Mouse (Mus musculus): ENCODE results near the gene Grid2. TPM values are rescaled to one million over a fixed set of nuclear protein-coding genes. Genes with fewer than 3 reads are reported as not detected.

Grid2 gene
- polyA plus RNA-seq, 1 experiment, result not detected

- no peaks in the 10 kb centered on the region for H3K4me1 ChIP-seq (ENCODE audit: control insufficient read depth, insufficient read depth, low read length)
- no peak overlapping the region for H3K27ac ChIP-seq (ENCODE audit: insufficient read depth, low read depth, low read length)
- H3K4me3 ChIP-seq (ENCODE audit: insufficient read depth, low read length), result no peak overlapping the region
- TF ChIP-seq POLR2A (IDR thresholded peaks at IDR 0.05; ENCODE audit: borderline replicate concordance, low read depth, low read length), result no peak
- no peak for TF ChIP-seq CTCF (IDR thresholded peaks at IDR 0.05; ENCODE audit: low read depth, low read length)
These were observed 1072.2 kb downstream of the Grid2 start for GRCm38 (mm10) chr6:64327876-64328275.

GRCm38 (mm10) chr6:64398413-64399098 lies 1142.9 kb downstream of the Grid2 start:
- no peak overlapping the region for H3K27ac ChIP-seq (ENCODE audit: insufficient read depth, low read depth, low read length)
- TF ChIP-seq CTCF (IDR thresholded peaks at IDR 0.05; ENCODE audit: low read depth, low read length) (no peak), POLR2A (IDR thresholded peaks at IDR 0.05; ENCODE audit: borderline replicate concordance, low read depth, low read length) (no peak)
- no peaks in the 10 kb centered on the region for H3K4me1 ChIP-seq (ENCODE audit: control insufficient read depth, insufficient read depth, low read length)

DNA sequence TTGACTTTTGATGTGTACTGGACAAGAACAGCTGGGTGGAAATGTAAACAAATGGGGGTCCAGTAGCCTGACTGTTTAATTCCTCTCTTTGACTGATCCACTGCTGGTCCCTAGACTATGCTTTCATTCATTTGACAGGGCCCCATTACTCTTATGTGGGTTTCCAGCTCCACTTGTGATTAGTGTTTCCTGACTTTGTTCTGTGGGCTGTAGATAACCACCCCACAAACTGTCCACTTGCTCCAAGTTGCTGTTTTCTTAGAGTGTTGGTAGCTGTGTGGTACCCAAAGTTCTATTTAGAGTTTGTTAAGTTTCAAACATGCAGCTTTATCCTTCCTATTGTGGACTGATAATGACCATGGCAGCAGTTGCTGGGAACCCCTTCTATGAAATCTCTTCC lies 1172.0 kb downstream of the Grid2 start:
- TF ChIP-seq CTCF (IDR thresholded peaks at IDR 0.05; ENCODE audit: low read depth, low read length), result no peak
- no peak for TF ChIP-seq POLR2A (IDR thresholded peaks at IDR 0.05; ENCODE audit: borderline replicate concordance, low read depth, low read length)
- H3K27ac ChIP-seq (ENCODE audit: insufficient read depth, low read depth, low read length), result no peak overlapping the region
- no peak overlapping the region for H3K4me3 ChIP-seq (ENCODE audit: insufficient read depth, low read length)
- H3K4me1 ChIP-seq (ENCODE audit: control insufficient read depth, insufficient read depth, low read length), result no peaks in the 10 kb centered on the region

More at GRCm38 (mm10) chr6:64398413-64399098, 1142.9 kb downstream of the Grid2 start:
- no peak overlapping the region for H3K4me3 ChIP-seq (ENCODE audit: insufficient read depth, low read length)

- Histone ChIP-seq H3K27ac (ENCODE audit: insufficient read depth, low read depth, low read length) (no peak overlapping the region), H3K4me3 (ENCODE audit: insufficient read depth, low read length) (no peak overlapping the region), H3K4me1 (ENCODE audit: control insufficient read depth, insufficient read depth, low read length) (no peaks in the 10 kb centered on the region)
- TF ChIP-seq CTCF (IDR thresholded peaks at IDR 0.05; ENCODE audit: low read depth, low read length), result no peak
- TF ChIP-seq POLR2A (IDR thresholded peaks at IDR 0.05; ENCODE audit: borderline replicate concordance, low read depth, low read length), result no peak
These were observed 1173.2 kb downstream of the Grid2 start for GRCm38 (mm10) chr6:64428898-64429297.

DNA sequence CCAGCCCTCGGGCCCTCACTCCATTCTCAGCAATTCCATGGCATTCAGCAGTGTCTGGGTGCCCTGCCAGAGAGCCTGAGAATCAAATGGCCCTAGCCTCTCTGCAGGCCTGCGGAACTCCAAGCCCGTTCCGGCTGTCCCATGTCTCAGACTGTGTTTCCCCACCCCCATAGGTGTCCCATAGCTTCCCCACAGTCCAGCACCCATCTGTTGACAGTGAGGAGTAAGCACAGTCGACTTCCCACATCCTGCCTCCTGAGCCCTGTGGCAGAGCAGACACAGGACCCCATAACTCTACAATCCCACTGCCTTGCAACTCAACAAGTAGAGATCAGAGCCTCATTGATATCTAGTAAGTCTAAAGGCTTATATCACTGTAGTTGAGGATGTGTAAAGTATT lies 1192.5 kb downstream of the Grid2 start:
- TF ChIP-seq POLR2A (IDR thresholded peaks at IDR 0.05; ENCODE audit: borderline replicate concordance, low read depth, low read length) (no peak), CTCF (IDR thresholded peaks at IDR 0.05; ENCODE audit: low read depth, low read length) (no peak)
- Histone ChIP-seq H3K4me1 (ENCODE audit: control insufficient read depth, insufficient read depth, low read length) (no peaks in the 10 kb centered on the region), H3K4me3 (ENCODE audit: insufficient read depth, low read length) (no peak overlapping the region), H3K27ac (ENCODE audit: insufficient read depth, low read depth, low read length) (no peak overlapping the region)

GRCm38 (mm10) chr6:64448864-64449355 lies 1193.2 kb downstream of the Grid2 start:
- no peak for TF ChIP-seq CTCF (IDR thresholded peaks at IDR 0.05; ENCODE audit: low read depth, low read length)
- TF ChIP-seq POLR2A (IDR thresholded peaks at IDR 0.05; ENCODE audit: borderline replicate concordance, low read depth, low read length), result no peak
- no peaks in the 10 kb centered on the region for H3K4me1 ChIP-seq (ENCODE audit: control insufficient read depth, insufficient read depth, low read length)
- no peak overlapping the region for H3K4me3 ChIP-seq (ENCODE audit: insufficient read depth, low read length)
- H3K27ac ChIP-seq (ENCODE audit: insufficient read depth, low read depth, low read length), result no peak overlapping the region

DNA sequence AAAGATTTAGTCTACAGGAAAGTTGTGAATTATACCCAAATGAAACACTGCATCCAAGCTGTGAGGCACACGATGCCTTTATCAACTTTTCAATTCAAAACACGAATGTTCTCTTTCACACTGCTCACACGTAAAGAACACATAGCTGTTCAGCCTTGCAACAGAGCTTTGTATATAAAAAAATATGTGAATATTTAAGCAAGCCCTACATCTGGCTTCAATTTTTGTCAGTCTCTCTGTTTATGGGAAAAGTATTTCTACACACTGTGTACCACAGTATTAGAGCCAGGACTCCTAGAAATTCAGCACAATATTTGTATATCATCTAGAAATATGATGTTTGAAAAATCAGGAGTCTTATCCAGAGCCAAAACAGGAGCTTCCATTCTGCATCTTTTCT lies 1195.1 kb downstream of the Grid2 start:
- H3K27ac ChIP-seq (ENCODE audit: insufficient read depth, low read depth, low read length), result no peak overlapping the region
- no peak for TF ChIP-seq POLR2A (IDR thresholded peaks at IDR 0.05; ENCODE audit: borderline replicate concordance, low read depth, low read length)
- TF ChIP-seq CTCF (IDR thresholded peaks at IDR 0.05; ENCODE audit: low read depth, low read length), result no peak
- no peak overlapping the region for H3K4me3 ChIP-seq (ENCODE audit: insufficient read depth, low read length)
- no peaks in the 10 kb centered on the region for H3K4me1 ChIP-seq (ENCODE audit: control insufficient read depth, insufficient read depth, low read length)

- Histone ChIP-seq H3K4me1 (ENCODE audit: control insufficient read depth, insufficient read depth, low read length) (no peaks in the 10 kb centered on the region), H3K27ac (ENCODE audit: insufficient read depth, low read depth, low read length) (no peak overlapping the region), H3K4me3 (ENCODE audit: insufficient read depth, low read length) (no peak overlapping the region)
- no peak for TF ChIP-seq CTCF (IDR thresholded peaks at IDR 0.05; ENCODE audit: low read depth, low read length)
- TF ChIP-seq POLR2A (IDR thresholded peaks at IDR 0.05; ENCODE audit: borderline replicate concordance, low read depth, low read length), result no peak
These were observed 1224.2 kb downstream of the Grid2 start for GRCm38 (mm10) chr6:64479884-64480283.

- no peak for TF ChIP-seq CTCF (IDR thresholded peaks at IDR 0.05; ENCODE audit: low read depth, low read length)
- no peak for TF ChIP-seq POLR2A (IDR thresholded peaks at IDR 0.05; ENCODE audit: borderline replicate concordance, low read depth, low read length)
These were observed 1224.9 kb downstream of the Grid2 start for GRCm38 (mm10) chr6:64480592-64480991.

GRCm38 (mm10) chr6:64490313-64491067 lies 1234.8 kb downstream of the Grid2 start:
- TF ChIP-seq POLR2A (IDR thresholded peaks at IDR 0.05; ENCODE audit: borderline replicate concordance, low read depth, low read length) (no peak), CTCF (IDR thresholded peaks at IDR 0.05; ENCODE audit: low read depth, low read length) (no peak)
- Histone ChIP-seq H3K27ac (ENCODE audit: insufficient read depth, low read depth, low read length) (no peak overlapping the region), H3K4me3 (ENCODE audit: insufficient read depth, low read length) (no peak overlapping the region), H3K4me1 (ENCODE audit: control insufficient read depth, insufficient read depth, low read length) (no peaks in the 10 kb centered on the region)

More at GRCm38 (mm10) chr6:64480592-64480991, 1224.9 kb downstream of the Grid2 start:
- Histone ChIP-seq H3K4me3 (ENCODE audit: insufficient read depth, low read length) (no peak overlapping the region), H3K4me1 (ENCODE audit: control insufficient read depth, insufficient read depth, low read length) (no peaks in the 10 kb centered on the region), H3K27ac (ENCODE audit: insufficient read depth, low read depth, low read length) (no peak overlapping the region)

Measured in bone marrow macrophage, adult 2 months (primary cell).